Mouse (Mus musculus) gastrocnemius, adult 8-10 months (tissue): ENCODE measurements around the gene Rnf2. TPM values are rescaled to one million over a fixed set of nuclear protein-coding genes. Genes with fewer than 3 reads are reported as not detected.

Experiments
- DNase-seq, 2 experiments: peaks; one replicate each; pipeline ENCODE4 v3.0.0; 2022; ENCODE audit warnings: low spot score in 2 of 2
- total RNA-seq, 4 experiments: library from RNA; stranded (reverse); gene quantifications; 2 replicates each; pipeline ENCODE4 v1.2.4; 2022

Gene Rnf2
- total RNA-seq, result 10 to 100 TPM in 2 of 4 experiments, 1 to 10 TPM in 2; 9.3 to 17.7 (median 10.5) TPM

DNA sequence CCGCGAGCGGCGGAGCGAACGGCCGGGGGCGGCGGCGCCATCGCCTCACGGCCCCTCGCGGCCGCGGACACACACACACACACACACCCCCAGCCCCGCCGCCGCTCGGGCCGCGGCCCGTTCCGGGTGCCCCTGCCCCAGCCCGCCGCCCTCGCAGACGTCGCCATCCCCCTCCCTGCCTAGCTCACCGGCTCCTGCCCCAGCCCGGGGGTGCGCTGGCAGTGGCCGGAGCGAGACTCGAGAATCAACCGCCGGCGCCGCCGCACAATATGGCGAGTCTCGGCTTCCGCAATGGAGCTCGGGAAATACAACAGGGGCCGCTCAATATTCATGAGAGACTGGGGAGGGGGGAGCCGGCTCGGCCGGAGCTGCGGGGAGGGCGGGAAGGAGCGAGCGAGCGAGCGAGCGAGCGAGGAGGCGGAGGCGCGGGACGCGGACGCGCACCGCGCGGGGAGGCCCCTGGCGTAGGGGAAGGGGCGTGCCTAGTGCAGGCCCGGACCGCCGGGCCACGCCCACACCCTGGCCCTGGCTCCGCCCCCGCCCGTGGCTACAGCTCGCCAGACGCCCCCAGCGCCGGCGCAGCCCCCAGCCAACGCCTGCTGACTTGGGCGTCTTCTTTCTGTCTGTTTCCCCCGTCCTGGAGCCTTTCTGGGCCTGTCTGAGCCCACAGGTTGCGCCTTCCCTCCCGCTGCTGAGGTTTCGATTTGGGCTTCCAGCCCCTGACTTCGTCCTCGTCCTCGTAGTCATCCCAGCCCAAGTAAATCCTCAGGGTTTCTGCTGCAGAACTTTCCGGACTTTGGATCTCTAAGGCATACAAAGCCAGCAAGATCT lies at the start of gene Rnf2:
Gene Rnf2, minus strand, starts transcription at position 425 of the 831 bp plus-strand sequence.
- DNase-seq, result peak; percentile 88

DNA sequence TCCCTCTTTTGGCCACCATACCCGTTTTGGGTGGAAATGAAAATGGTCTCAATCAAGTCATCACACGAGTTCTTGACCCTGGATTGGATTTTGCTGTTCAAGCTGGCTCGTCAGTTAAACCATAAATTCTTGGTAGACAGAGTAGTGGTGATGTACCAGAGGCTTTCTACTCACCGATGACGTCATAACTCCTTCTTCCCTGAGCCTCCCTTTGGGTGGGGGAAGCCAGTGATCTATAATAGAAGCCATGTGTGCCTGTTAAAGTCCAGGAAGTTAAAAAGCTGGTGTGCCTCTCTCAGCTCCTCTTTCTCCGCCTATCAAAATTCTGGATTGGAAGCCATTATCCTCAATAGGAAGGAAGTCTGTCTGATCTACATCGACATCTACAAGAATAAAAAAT lies 49.0 kb upstream of the Rnf2 start:
- DNase-seq, result no peak

DNA sequence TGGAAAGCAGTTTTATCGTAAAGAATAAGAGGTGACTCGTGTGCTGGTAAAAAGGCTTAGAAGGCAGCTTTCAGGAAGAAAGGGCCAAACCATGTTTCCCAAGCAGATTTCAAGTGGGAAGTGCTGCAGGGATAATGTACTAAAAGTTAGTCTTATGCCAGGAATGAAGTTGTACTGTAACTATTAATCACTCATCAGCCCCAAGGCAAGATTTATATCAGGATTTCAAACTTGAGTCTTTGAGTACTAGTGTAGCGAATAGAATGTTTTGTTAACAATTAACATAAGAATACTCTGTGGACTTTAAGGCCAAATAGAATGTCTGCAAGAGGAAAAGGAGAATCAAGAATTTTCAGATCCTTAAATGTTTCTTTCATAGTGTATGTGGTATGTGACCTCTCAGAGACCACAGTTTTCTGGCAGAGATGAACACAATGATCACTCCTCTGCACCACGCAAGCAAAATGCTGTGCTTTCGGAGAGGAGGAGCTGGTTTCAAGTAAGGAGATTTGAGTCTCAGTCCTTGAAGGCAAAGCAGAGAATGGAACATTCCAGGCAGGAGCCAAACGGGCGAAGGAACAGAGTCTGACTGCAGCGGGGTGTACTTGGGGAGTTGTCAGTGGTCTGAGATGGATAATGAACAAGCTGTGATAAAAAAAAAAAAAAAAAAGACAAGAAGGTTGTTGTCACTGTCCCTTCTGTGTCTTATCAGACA lies 48.3 kb upstream of the Rnf2 start:
- no peak for DNase-seq

DNA sequence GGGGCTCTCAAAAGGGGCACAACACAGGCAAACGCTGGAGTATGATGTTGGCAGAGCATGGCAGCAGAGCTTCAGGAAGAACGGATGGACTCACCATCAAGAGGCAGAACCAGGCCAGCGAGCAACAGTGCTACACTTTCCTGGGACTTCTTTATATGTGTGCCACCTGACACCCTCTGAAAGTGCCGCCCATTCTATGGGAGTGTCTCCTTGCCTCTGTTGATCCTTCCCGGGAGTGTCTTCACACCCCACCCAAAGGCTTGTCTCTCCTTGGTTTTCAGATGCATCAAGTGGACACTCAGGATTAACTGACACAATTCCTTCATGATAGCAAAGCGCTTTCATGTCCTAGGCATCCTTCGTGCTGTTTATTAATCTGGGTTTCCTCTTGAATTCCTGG lies 44.8 kb upstream of the Rnf2 start:
- DNase-seq, result no peak

DNA sequence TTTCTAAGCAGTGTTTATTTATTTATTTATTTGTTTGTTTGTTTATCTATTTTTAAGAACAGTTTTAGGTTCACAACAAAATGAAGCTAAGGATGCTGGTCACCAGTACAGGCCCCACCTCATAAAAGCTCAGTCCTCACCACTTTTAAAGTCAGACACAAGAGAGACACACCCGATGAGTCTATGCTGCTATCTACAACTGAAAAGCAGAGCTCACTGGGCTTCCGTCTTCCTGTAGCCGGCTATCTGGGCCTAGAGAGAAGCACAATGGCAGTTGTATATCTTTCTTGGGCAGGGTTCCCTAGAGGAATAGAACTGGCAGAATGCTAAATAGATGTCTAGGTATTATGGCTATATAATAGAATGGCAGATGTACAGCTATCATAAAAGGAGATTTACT lies 43.8 kb upstream of the Rnf2 start:
- DNase-seq, result no peak

DNA sequence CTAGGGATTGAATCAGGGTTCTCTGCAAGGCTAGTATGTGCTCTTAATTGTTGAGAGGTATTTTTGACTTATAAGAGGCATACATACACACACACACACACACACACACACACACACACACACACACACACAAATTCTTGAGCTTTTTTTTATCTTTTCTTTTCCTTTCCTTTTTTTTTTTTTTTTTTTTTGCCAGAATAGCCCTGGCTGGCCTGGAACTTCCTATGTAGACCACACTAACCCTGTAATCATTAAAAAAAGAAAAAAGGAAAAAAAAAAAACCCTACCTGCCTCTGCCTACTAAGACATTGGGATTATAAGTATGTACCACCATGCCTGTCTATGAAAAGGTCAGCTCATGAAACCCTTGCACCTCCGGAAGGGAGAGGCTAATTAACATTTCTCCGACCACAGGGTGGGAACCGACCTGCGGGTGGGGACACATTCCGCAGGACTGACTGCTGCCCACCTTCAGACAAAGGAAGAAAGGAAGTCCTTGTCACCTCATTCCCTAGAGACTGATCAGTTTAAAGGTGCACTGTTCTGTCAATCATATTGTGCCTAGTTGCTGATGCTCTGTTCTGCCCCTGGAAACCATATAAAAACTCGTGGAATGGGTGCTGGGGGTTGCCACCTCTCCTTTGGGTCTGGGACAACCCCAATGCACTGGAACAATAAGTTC lies 43.2 kb upstream of the Rnf2 start:
- DNase-seq, result no peak

DNA sequence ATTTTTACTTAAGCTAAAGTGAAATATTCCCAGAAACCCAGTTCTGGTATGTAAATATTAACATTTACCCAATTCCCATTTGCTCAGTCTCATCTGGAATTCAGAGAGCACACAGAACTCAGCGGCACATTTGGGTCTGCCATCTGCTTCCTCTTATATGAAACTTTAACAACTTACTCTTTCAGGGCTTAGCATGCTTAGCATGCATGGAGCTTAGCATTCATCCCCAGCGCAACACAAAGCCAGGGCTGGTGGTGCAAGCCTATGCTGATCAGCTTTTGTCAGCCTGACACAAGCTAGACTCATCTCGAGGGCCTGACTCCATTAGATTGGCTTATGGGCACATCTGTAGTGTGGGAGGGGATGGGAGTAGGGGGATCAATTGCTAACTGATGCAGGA lies 25.9 kb upstream of the Rnf2 start:
- no peak for DNase-seq

DNA sequence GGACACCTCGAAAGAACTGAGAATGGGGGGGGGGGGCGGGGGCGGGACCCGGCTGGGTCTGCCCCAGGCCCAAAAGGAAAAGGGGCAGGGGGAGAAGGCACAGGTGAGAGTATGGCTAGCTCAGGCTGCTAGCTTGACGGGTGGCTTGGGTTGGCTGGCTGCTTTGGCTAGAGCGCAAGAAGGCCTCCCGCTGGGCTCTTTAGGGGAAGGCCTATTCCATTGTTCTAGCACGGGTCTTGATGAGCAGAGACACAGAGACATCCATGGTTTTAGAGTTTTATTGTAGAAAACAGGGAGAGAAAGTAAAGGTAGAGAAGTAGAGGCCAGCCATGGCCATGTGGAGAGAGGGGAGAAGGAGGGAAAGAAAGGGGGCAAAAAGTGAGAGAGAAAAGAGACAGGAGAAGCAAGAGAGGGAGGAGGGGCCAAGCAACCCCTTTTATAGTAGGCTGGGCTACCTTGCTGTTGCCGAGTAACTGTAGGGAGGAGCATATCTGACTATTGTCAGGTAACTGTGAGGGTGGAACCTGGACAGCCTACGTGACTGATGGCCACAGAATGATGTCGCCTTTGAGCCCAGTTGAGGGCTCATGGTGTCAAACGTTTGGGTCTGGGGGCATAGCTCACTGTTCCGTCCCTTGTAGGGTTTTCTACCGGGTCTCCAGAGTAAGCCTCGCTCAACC lies 17.0 kb upstream of the Rnf2 start:
- no peak for DNase-seq

DNA sequence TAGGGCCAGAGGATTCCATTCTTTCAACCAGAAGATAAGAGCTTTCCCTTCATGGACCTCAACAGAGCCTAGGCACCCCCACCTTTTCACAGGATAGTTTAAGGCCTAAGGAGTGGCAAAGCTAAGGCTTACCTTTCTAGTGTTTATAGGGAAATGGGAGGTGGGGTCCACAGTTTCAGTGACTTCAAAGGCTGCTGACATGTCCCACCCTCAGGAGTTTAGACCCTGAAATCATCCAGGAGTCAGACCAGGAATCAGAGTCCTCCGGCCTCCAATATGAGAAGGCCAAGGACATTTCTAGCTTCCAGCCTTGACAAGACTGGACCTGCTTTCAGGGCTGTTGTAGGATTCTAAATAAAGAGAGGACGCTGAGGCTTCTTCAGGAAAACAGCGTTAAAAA lies 16.1 kb upstream of the Rnf2 start:
- no peak for DNase-seq

DNA sequence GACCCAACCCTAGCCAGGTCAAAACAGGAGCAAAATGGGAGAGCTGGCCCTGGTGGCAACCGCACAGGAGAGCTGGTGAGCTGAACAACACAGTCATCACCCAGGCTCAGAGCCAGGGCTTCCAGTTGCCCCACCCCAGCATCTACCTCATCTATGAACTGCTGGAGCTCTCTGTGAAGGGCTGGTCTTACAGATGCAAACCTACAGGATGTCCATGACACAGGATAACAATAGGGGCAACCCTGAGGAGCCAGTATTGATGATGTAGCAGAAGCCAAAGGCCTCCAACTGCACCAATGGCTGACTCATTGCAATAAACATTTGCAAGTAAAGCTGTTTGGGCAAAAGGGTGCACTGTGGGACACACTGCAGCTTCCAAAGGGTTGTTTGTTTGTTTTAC lies 15.0 kb upstream of the Rnf2 start:
- DNase-seq, result no peak

DNA sequence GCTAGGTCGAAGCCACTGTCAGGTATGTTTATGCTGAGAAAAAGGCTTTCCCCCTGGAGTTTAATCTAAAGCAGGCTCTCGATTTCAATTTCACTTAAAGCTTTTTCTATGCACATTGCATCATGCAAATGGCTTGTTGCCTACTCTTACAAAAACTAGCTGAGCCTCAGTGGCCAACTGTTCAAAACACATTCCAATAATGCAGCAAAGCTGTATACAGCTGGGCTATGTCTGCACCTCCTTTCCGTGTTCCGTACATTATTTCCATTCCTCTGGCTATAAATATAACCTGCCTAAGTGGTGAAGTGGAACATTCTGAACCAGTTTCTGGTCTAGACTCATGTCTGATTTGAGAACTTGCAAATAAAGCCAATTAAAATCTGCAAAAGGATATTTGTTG lies 13.4 kb upstream of the Rnf2 start:
- DNase-seq, result no peak

DNA sequence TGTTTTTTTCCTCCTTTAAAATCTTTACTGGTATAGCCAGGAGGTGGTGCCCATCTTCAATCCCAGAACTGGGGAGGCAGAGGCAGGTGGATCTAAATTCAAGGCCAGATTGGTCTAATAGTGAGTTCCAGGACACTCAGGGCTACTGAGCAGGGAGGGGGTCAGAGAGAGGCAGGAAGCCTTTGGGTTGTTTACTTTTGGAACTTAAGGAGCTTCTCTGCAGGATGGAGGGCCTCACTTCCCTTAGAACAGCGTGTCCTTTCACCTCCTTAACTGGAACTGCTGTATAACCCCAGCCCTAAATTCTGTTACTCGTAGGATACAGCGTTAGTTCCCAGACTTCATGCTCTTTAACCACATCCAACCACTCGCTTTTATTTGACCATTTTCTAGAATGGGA lies 10.1 kb upstream of the Rnf2 start:
- no peak for DNase-seq

DNA sequence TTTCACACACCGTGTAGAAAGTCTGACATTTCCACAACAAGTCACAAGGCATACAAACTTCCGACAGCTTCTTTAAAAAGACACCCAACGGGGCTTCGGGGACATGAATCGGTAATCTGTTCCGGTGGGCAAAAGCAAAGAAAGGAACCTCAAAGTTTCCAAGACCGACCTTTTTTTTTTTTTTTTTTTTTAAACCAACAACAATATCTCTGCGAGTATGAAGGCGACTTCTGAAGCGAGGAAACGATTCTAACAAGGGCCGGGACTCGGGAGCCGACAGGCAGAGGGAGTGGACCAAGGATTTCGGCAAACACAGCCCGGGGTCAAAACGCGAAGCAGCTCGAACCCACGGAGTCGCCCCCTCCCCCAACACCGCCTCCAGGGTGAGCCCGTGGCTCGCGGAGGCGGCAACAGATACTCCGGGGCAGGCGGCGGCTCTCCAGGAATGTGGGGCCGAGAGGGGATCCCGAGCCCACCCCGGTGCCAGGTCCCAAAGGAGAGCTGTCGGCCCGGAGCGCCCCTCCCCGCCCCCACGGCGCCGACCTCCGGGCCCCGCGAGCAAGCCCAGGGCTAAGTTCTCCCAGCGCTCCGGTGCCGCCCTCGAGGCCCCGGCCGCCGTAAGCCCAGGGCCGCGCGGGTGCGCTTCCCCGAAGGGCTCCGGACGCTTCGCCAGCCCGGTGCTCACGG lies 797 bp downstream of the Rnf2 start:
- peak; percentile 17 to 46 for DNase-seq

DNA sequence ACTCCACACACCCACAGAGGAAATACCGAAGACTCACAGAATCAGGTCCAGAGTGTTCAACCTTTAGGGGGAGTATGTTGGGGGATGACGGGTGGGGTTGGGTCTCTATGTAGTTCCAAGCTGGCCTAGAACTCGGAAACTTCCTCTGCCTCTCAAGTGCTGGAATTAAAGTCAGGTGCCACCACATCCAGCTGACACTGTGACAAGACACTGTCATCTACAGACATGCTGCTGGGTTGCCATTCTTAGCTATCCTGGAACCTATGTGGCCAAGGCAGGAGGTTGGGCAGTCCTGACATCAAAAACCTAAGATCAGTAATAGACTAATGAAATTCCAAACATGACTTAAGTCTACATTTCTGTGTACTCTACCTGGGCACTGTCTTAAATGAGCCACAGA lies 2.4 kb downstream of the Rnf2 start:
- DNase-seq, result no peak

DNA sequence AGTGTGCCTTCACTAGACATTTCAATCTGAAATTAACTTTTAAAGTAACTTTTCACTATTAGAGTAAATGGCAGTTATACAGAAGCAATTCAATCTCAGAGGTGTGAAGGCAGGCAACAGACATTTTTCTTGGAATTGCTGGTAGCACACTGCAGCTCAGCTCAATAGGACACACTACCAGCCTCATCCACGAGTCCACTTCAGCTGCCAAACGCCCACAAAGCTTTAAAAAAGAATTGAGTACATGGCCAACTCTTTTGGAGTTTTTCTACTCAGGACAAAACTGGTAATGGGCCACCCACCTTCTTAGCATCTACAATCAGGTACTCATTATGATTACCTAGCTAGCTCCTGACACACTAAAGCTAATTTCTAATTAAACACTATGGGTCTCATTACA lies 2.8 kb downstream of the Rnf2 start:
- DNase-seq, result no peak

DNA sequence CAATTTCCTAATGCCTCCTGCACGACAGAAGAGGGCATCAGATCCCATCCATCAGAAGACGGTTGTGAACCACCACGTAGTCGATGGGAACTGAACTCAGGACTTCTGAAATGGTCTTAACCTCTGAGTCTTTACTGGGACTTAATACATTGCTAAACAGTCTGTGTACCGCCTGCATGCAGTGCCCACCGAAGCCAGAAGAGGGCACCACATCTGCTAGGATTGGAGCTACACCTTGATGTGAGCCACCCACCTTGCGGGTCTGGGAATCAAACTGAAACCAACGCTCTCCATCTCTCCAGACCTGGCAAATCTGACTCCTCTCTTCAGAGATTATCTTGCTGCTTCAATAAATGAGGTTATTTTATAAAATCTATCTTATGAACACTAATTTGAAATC lies 3.7 kb downstream of the Rnf2 start:
- DNase-seq, result peak; percentile 5 to 8

DNA sequence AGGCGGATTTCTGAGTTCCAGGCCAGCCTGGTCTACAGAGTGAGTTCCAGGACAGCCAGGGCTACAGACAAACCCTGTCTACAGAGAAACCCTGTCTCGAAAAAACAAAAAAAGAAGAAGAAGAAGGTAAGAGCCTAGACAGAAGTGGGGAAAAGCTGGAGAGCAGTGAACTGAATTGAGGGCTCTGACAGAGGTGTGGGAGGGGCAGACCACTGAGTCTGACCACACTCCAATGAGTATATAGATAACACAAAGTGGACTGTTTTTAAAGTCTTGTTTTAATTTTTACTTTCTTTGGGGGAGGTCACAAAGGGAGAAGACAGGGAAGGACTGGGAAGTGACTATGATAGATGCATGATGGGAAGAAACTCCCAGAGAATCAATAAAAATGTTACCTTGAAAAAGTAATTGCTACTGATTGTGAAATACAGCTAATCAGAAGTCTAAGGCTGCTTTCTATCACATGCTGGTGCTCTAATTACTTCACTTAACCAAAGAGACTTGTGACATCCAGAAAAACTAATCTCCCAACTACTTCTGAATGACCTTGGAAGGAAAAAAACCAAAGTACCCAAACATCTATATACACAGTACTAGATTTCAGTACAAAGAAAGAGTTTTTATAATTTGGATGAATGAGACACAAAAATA lies 5.0 kb downstream of the Rnf2 start:
- no peak for DNase-seq

DNA sequence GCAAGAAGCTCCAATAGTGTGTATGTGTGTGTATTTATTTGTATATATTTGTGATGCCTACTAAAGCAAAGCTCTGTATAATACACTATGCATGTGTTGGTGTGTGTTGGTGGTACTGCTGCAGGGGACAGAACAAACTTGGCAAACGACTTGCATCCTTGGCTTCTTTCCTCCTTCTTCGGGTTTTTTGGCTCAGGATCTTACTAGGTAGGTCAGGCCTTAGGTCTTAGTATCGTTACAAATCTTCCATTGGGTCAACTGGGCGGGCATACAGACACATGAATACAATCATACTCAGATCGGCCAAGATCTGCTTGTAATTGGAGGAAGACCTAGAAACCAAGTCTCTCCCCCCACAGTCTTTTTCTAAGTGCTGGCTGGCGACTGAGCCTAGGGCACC lies 6.0 kb downstream of the Rnf2 start:
- DNase-seq, result no peak

DNA sequence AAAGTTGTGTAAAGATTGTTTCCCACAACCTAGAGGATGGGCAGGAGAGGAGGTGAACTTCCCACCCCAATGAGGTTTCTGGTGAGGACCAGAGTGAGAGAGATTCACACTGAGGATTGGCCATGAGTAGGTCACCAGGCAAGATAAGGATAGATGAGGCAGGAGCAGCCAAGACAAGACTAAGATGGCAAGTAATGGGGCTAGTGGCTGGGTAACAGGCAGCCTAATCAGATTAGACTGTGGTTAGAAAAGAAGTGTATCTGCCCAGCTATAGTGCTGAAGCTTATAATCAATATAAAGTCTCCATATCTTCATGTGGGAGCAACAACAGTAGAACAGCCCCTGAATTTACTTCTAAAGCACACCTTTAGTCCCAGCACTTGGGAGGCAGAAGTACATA lies 6.9 kb downstream of the Rnf2 start:
- no peak for DNase-seq

DNA sequence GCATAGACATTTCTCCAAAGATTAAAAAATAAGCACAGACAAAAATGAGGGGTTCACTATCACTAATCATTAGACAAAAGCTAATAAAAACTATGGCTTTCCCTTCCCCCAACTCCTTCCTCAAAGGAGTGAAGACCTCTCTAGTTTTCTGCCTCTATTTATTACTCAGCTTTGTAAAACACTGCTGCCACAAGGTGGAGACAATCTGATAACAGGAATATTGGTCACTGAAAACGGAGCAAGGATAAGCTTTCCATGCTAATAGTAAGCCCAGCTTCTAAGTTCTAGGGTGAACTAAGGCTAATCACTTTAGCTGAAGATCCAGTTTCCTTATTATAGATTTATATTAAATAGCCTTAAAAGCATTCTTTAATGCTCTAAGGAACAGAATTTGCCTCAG lies 8.3 kb downstream of the Rnf2 start:
- DNase-seq, result no peak

DNA sequence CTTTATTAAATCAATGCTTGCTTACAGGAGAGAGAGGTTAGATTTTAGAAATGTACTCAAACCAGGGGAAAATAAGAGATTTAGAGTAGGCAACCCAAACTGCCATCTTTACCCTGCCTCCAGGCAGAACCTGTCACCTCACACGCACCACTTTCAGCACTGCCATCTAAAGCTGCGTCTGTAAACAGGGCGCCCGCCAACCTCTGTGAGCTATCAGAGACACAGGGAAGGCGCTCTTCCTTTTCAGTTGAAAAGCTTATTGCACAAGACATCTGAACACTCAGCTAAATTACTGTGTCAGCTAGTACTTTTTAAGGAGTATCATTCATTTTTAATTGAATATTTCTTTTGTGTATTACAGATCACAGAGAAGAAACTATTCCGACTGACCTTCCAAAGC lies 10.9 kb downstream of the Rnf2 start:
- DNase-seq, result no peak
